Mouse (Mus musculus) thymus, postnatal 14 days (tissue): ENCODE data around the gene Cdkl3.

Experiments
- DNase-seq: peaks from one replicate; pipeline ENCODE4 v3.0.0; 2021

Gene Cdkl3

DNA sequence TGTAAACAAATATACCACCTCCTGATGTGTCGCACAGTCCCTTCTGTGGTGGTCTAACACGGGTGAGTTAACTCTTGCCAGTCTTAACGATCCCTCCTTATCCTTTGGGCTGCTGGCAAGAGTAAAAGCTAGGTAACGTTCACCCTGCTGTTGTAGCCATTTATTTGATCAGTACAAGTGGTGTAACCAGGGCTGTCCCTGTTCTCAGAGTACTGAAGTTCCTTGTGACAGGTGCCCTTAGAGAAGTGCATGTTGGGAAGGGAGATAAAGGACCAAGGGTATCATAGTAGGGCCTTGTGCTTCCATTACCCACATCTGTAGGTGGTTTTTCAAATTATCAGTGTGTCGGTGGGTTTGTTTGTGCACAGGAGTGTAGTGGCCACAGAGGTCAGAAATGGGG, 123.7 kb downstream of the Cdkl3 start:
- DNase-seq, result no peak

DNA sequence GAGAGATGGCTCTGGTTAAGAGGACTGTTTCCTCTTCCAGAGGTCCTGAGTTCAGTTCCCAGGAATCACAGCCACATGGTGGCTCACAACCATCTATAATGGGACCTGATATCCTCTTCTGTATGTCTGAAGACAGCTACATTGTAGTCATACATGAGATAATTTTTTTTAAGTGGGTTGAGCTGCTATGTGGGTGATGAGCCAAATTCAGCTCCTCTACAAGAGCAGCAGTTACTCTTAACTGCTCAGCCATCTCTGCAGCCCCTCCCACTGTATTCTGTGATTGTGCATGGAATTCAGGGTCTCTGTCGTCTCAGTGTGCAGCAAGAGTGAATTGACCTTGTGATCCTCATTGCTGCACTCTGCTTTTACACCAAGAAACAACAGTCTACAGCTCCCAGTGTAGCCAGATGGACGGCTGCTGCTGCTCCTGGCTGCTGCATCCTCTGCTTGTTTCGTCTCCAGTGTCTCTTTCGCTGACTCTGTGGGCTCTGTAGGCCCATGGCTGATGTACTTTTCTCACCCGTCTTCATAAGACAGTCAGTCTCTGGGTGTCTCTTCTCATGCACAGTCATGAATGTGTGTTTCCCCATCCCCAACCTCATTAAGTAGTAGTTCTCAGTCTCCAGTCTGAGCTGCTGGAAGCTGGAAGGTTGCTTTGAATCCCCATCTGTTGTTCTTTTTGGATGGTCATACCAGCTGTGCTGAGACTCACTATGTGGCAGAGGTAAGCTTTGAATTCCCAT, 124.5 kb downstream of the Cdkl3 start:
- no peak for DNase-seq

DNA sequence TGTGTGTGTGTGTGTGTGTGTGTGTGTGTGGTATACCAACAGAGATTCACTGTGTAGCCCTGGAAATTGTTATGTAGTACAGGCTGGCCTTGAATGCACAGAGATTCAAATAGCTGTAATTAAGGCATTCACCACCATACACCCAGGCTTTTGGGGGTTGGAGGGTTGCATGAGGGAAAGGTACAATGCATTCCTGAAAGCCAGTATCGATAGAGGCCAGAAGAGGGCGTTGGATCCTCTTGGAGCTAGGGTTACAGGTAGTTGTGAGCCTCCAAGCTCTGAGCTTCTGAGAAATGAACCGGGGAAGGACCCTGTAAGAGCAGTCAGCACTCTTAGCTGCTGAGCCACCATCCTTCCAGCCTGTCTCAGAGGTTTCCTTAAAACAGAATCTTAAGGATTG, 125.2 kb downstream of the Cdkl3 start:
- peak; percentile 37 for DNase-seq

DNA sequence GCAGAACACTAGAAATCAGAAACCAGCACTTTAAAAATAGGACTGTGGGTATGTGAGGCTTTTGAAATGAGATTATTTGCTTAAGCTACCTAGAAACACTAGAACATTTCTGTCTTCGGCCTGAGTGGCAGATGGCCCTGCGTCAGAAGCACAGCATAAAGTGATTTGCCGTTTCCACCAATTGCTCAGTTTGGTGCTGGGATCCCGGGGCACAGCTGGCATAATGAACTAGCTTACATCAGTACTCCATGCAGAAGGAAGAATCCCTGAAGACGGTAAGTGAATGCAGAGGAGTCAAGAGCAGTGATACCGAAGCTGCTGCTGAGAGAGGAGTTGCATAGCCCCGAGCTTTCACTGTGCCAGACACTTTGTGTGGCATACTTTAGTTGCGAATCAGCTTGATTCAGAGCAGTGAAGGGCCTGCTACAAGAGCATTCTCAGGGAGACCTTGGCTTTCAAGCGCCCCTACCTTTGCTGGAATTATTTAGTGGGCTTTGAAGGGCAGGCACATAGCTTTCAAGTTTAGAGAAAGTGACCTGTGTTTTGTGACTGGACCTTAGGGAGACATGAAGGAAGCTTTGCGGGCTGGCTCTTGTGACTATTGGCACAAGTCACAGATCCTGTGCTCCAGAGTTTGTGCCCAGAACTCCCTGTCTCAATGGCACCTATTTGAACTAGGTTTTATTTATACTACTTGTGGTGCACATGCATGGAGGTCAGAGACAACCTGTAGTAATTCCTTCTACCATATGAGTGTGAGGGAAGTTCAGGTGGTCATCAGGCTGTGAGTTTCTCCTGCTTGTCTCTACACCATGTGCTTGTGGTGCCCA, 125.8 kb downstream of the Cdkl3 start:
- no peak for DNase-seq

DNA sequence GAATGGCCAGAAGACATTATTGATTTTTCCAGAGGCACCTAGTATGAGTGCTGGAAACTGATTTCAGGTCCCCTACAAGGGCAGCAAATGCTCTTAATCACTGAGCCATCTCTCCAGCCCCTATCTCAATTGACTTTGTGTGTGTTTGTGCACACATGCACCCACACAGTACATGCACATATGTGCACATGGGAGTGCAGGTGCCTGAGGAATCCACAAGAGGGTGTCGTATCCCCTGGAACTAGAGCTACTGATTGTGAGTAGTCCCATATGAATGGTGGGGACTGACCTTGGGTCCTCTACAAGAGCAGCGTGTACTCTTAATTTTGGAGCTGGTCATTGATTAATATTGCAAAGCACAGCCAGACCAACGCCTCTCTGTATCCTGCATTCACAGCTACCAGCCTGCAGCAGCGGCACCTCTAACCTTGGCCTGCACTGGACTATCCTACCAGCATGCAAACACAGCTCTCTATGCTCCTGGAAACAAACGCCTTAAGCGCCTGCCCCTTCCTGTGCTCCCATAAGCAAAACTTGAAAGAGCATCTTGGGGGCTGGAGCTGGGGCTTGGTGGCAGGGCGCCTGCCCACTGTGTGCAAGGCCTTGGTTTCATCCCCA, 126.5 kb downstream of the Cdkl3 start:
- DNase-seq, result peak; percentile 27
